Mouse (Mus musculus) ES-E14 (cell line): Measurements from ENCODE around the gene Map2k6.

Source experiments
- CHD2 ChIP-seq: IDR thresholded peaks from 2 replicates; pipeline ENCODE4 v1.6.1; 2014; ENCODE audit warnings: mild to moderate bottlenecking, low read depth, low read length, inconsistent platforms
- HCFC1 ChIP-seq: IDR thresholded peaks from 2 replicates; pipeline ENCODE4 v1.6.1; 2012; ENCODE audit warnings: low read length, inconsistent platforms, borderline replicate concordance; ENCODE audit not compliant: insufficient read depth
- MAFK ChIP-seq: IDR thresholded peaks from 2 replicates; pipeline ENCODE4 v1.6.1; 2014; ENCODE audit warnings: mild to moderate bottlenecking, low read depth, low read length, inconsistent platforms; ENCODE audit not compliant: insufficient read depth
- ZC3H11A ChIP-seq: IDR thresholded peaks from 2 replicates; pipeline ENCODE4 v1.6.1; 2012; ENCODE audit warnings: low read depth, mild to moderate bottlenecking, inconsistent platforms, low read length, borderline replicate concordance
- ZNF384 ChIP-seq: IDR thresholded peaks from 2 replicates; pipeline ENCODE4 v1.6.1; 2012; ENCODE audit warnings: low read depth, low read length, inconsistent platforms

GRCm38 (mm10) chr11:110482649-110483048, 83.7 kb downstream of the Map2k6 start:
- TF ChIP-seq MAFK (no peak), HCFC1 (no peak), ZNF384 (no peak), ZC3H11A (no peak), CHD2 (no peak)
